Mouse (Mus musculus) ovary, postnatal 14 days (tissue): ENCODE results near the gene Rars.
"Not testable (repeated sequence)": the region's sequence is repeated elsewhere in the genome, so short reads cannot be mapped to it uniquely, and the experiment has no call there.

Experiments used
- DNase-seq: peaks from one replicate; pipeline ENCODE4 v3.0.0; 2022; ENCODE audit warnings: low spot score

Gene Rars

GRCm38 (mm10) chr11:35834022-35834760 is at the start of gene Rars:
Gene Rars (minus strand): TSS chr11:35834506.
- DNase-seq = peak; percentile 89

GRCm38 (mm10) chr11:35882777-35883176 is 48.5 kb upstream of the Rars start:
- no peak for DNase-seq

DNA sequence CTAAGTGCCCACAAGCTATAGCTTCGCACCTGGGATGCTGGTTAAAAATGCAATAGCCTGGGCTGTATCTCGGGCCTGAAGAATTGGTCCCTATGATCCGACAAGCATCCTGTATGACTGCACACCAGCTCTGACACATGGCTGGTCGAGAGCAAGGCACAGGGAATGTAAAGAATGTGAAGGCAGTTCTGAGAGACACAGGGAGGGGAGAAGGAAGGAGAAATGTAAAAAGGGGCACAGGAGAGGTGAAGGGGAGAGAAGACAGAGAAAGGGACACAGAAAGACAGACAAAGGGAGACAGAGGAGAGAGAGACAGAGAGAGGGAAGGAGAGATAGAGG is 44.2 kb upstream of the Rars start:
- no peak for DNase-seq

- no peak for DNase-seq
These were observed 43.6 kb upstream of the Rars start for GRCm38 (mm10) chr11:35877651-35878558.

- no peak for DNase-seq
These were observed 39.4 kb upstream of the Rars start for GRCm38 (mm10) chr11:35873624-35874244.

DNA sequence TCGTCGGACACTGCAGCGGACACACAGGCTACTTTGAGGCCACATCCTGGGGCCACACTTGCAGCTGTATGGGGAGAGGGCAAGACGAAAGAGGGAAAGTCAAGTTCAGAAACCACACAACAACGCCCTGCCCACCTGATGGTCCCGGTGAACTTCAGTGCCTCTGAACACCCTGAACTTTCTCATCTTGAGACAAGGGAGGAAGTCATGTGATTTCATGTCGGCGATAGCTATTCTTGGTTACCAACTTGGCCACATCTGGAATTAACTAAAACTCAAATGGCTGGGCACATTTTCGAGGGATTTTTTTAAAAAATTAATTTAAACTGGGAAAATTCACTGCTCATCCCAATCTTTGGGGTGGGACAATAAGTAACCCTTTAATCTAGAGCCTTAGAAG is 36.7 kb upstream of the Rars start:
- DNase-seq = no peak

GRCm38 (mm10) chr11:35866140-35866539 is 31.8 kb upstream of the Rars start:
- DNase-seq = no peak

GRCm38 (mm10) chr11:35864981-35865604 is 30.8 kb upstream of the Rars start:
- no peak for DNase-seq

DNA sequence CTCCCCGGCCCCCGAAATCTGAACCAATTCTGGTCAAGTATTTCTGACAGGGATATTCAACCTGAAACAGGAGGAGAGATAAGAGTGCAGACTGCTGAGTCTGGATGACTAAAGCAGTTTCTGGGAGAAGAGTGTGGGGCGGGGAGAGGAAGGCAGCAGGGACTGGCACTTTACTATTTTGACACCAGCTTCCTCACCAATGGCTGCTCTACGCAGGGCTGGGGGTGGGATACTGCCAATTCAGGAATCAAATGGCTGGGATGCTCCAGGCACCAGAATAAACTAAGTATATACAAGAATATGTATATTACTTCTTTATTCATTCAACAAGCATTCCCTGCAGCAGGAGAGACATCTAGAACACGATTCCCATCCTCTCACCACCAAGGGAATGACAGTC is 29.3 kb upstream of the Rars start:
- DNase-seq = no peak

GRCm38 (mm10) chr11:35857395-35858067 is 23.2 kb upstream of the Rars start:
- DNase-seq = no peak

DNA sequence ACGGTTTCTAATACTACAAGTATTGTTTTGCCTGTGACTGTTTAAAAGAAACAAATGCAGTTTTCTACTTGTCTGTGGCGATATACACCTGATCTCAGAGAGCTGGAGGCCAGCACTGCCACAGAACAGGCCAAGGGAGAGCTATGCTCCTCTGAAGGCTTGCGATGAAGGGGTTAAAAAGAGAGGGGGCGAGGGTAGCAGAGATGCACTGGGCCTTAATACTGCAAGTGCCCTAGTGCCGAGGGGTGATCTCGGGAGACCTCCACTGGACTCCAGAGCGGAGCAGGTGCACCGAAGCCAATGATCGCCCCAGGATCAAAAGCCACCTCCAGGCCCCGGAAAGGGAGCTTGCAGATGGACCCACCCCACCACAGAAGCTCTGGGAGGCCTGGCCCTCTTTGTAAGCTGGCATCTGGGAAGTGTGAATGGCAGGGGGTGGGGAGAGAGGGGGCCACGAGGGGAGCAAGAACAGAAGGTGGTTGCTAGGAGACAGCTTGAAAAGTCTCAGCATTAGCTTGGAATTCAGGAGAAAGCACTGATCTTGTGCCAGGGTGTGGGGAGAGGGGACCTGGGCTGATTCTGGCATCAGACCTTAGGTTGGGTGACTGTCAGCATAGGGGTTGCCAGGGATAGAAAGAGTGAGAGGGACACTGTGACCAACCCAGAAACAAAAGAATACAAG is 22.2 kb upstream of the Rars start:
- no peak for DNase-seq

- no peak for DNase-seq
These were observed 21.3 kb upstream of the Rars start for GRCm38 (mm10) chr11:35855567-35855966.

- no peak for DNase-seq
These were observed 20.6 kb upstream of the Rars start for GRCm38 (mm10) chr11:35854941-35855340.

DNA sequence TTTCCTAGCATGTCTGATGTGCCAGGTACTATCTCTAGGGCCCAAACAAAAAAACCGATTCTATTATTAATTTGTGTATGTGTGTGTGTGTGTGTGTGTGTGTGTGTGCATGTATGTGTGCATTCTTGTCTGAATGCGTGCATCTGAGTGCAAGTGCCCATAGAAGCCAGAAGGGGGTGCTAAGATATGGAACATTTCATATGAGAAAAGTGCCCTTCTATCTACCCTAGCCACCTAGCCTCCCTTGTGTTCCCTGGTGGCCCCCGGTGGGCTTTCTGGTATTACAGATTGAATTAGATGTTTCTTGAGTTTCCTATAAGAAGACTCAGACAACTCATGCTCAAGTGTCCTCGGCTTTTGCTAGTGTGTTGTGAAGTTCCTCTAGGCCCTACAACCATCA is 19.3 kb upstream of the Rars start:
- no peak for DNase-seq

GRCm38 (mm10) chr11:35852731-35853130 is 18.4 kb upstream of the Rars start:
- DNase-seq = no peak

GRCm38 (mm10) chr11:35844299-35844698 is 10.0 kb upstream of the Rars start:
- DNase-seq = no peak

DNA sequence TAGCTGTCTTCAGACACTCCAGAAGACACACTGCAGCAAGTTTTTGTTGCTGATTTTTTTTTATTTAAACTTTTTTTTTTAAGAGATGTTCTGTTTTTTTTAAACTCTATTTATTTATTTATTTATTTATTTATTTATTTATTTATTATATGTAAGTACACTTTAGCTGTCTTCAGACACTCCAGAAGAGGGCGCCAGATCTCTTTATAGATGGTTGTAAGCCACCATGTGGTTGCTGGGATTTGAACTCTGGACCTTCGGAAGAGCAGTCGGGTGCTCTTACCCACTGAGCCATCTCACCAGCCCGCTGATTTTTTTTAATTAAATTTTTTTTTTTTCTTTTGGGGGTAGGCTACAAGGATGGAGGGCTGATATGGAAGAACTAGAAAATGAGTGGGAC is 8.3 kb upstream of the Rars start:
- DNase-seq = not testable (repeated sequence)

GRCm38 (mm10) chr11:35841738-35842325 is 7.5 kb upstream of the Rars start:
- DNase-seq = no peak

DNA sequence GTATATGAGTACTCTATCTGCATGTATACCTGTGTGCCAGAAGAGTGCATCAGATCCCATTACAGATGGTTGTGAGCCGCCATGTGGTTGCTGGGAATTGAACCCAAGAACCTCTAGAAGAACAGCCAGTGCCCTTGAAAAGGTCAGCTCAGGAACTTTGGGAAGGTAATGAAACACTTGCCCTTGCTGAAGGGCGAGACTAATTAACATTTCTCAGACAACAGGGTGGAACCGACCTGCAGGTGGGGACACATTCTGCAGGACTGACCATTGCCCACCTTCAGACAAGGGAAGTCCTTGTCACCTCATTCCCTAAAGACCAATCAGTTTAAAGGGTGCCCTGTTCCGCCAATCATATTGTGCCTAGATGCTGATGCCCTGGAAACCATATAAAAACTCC is 6.5 kb upstream of the Rars start:
- DNase-seq = not testable (repeated sequence)

GRCm38 (mm10) chr11:35840282-35840681 is 6.0 kb upstream of the Rars start:
- DNase-seq = no peak
